Mouse (Mus musculus): ENCODE measurements at regions not wholly inside any gene's neighbourhood (a gene's known extent, or its start where the extent isn't known, plus 50 kb on each side); places are given as distances from the start of the nearest gene placed in this dataset.
"Not testable (repeated sequence)": the region's sequence is repeated elsewhere in the genome, so short reads cannot be mapped to it uniquely, and the experiment has no call there.

DNA sequence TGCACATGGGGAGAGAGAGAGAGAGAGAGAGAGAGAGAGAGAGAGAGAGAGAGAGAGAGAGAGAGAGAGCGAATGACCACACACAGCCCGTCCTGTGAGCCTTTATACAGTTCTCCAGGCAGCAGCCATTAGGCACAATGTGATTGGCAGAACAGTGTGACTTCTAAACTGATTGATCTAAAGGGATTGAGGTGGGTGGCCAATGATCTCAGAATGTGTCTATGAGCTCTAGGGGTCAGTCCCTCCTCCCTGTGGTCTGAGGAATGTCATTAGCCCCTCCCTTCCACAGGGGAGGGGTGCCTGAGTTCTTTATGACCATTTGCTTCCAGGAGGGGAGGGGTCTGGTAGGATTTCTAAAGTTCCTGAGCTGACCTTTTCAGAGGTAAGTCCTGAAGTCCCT is 62.1 kb downstream of the Duxbl3 start:
- not testable (repeated sequence) for H3K36me3 ChIP-seq, H3K4me3 ChIP-seq
- 52% methylated on average over 2 of the region's 2 CpGs for WGBS

GRCm38 (mm10) chr14:26320736-26321135 is 63.0 kb downstream of the Duxbl3 start:
- no peak for DNase-seq (ENCODE audit: low spot score)
- WGBS: 90% methylated on average over 3 of the region's 3 CpGs
- Histone ChIP-seq H3K4me3 (no peak overlapping the region), H3K9me3 (replicated peaks) (no peaks in the 10 kb centered on the region), H3K27ac (no peak overlapping the region), H3K36me3 (no peaks in the 10 kb centered on the region), H3K4me1 (peaks cover 10% of the 10 kb centered on the region), H3K27me3 (ENCODE audit: low read depth, poor library complexity, severe bottlenecking) (no peaks in the 10 kb centered on the region)

More for the DNA sequence above, 62.1 kb downstream of the Duxbl3 start:
- not testable (repeated sequence) for H3K4me1 ChIP-seq; H3K9me3 ChIP-seq (replicated peaks); DNase-seq (ENCODE audit: low spot score); H3K27ac ChIP-seq; H3K27me3 ChIP-seq (ENCODE audit: low read depth, poor library complexity, severe bottlenecking)

GRCm38 (mm10) chr14:26328562-26328961 is 70.8 kb downstream of the Duxbl3 start:
- 80% methylated on average over 6 of the region's 6 CpGs for WGBS
- no peaks in the 10 kb centered on the region for H3K27me3 ChIP-seq (ENCODE audit: low read depth, poor library complexity, severe bottlenecking)

GRCm38 (mm10) chr14:26341111-26341510 is 83.3 kb downstream of the Duxbl3 start:
- H3K4me1 ChIP-seq: no peaks in the 10 kb centered on the region
- WGBS: 91% methylated on average over 5 of the region's 5 CpGs
- DNase-seq (ENCODE audit: low spot score): no peak

More at GRCm38 (mm10) chr14:26328562-26328961, 70.8 kb downstream of the Duxbl3 start:
- Histone ChIP-seq H3K36me3 (no peaks in the 10 kb centered on the region), H3K9me3 (replicated peaks) (no peaks in the 10 kb centered on the region), H3K27ac (no peak overlapping the region), H3K4me1 (peaks cover 3% of the 10 kb centered on the region; the same call in 1 of the 2 replicates), H3K4me3 (no peak overlapping the region)
- no peak for DNase-seq (ENCODE audit: low spot score)

GRCm38 (mm10) chr14:26345227-26345626 is 87.5 kb downstream of the Duxbl3 start:
- H3K9me3 ChIP-seq (replicated peaks): no peaks in the 10 kb centered on the region
- no peaks in the 10 kb centered on the region for H3K27me3 ChIP-seq (ENCODE audit: low read depth, poor library complexity, severe bottlenecking)
- no peak for DNase-seq (ENCODE audit: low spot score)
- 76% methylated on average over 1 of the region's 1 CpGs for WGBS
- H3K4me3 ChIP-seq: no peak overlapping the region
- no peaks in the 10 kb centered on the region for H3K36me3 ChIP-seq
- H3K27ac ChIP-seq: no peak overlapping the region
- no peaks in the 10 kb centered on the region for H3K4me1 ChIP-seq

More at GRCm38 (mm10) chr14:26341111-26341510, 83.3 kb downstream of the Duxbl3 start:
- Histone ChIP-seq H3K4me3 (no peak overlapping the region), H3K36me3 (no peaks in the 10 kb centered on the region), H3K27me3 (ENCODE audit: low read depth, poor library complexity, severe bottlenecking) (no peaks in the 10 kb centered on the region), H3K27ac (no peak overlapping the region), H3K9me3 (replicated peaks) (no peaks in the 10 kb centered on the region)

DNA sequence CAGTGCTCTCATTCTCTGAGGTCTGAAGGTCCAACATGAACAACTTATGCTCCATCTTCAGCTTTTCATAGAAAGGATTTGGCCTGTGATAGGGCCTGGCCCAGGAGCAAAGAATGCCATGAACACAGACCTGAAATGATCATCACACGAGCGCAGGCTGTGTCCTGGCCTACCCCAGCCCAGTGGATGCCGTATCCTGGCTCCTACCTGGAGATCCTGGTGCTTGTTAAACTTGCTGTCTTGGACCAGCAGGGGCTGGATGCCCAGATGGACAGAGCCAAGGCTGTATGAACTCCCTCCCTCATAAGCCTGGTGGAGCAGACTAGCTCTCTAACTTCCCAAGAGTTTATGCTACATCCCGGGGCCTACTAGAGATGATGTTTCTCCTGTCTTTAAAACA is 89.5 kb downstream of the Duxbl3 start:
- H3K4me3 ChIP-seq: no peak overlapping the region
- no peak for DNase-seq (ENCODE audit: low spot score)
- WGBS: 92% methylated on average over 4 of the region's 4 CpGs
- no peaks in the 10 kb centered on the region for H3K9me3 ChIP-seq (replicated peaks)
- no peaks in the 10 kb centered on the region for H3K27me3 ChIP-seq (ENCODE audit: low read depth, poor library complexity, severe bottlenecking)
- H3K36me3 ChIP-seq: no peaks in the 10 kb centered on the region
- no peaks in the 10 kb centered on the region for H3K4me1 ChIP-seq
- H3K27ac ChIP-seq: no peak overlapping the region

GRCm38 (mm10) chr14:26352927-26353326 is 95.2 kb downstream of the Duxbl3 start:
- WGBS: 84% methylated on average over 1 of the region's 1 CpGs
- Histone ChIP-seq H3K27ac (no peak overlapping the region), H3K27me3 (ENCODE audit: low read depth, poor library complexity, severe bottlenecking) (no peaks in the 10 kb centered on the region), H3K9me3 (replicated peaks) (no peaks in the 10 kb centered on the region), H3K36me3 (no peaks in the 10 kb centered on the region), H3K4me1 (peaks cover 9% of the 10 kb centered on the region), H3K4me3 (no peak overlapping the region)
- DNase-seq (ENCODE audit: low spot score): no peak

- peak; percentile 27 for DNase-seq (ENCODE audit: low spot score)
- Histone ChIP-seq H3K9me3 (replicated peaks) (no peaks in the 10 kb centered on the region), H3K4me1 (peaks cover 14% of the 10 kb centered on the region), H3K27ac (peak overlapping the region; percentile 10; the same call in 1 of the 2 replicates), H3K27me3 (ENCODE audit: low read depth, poor library complexity, severe bottlenecking) (no peaks in the 10 kb centered on the region), H3K4me3 (no peak overlapping the region), H3K36me3 (no peaks in the 10 kb centered on the region)
- WGBS: 38% methylated on average over 6 of the region's 6 CpGs
These were observed 99.5 kb downstream of the Duxbl3 start for GRCm38 (mm10) chr14:26357242-26357641.

DNA sequence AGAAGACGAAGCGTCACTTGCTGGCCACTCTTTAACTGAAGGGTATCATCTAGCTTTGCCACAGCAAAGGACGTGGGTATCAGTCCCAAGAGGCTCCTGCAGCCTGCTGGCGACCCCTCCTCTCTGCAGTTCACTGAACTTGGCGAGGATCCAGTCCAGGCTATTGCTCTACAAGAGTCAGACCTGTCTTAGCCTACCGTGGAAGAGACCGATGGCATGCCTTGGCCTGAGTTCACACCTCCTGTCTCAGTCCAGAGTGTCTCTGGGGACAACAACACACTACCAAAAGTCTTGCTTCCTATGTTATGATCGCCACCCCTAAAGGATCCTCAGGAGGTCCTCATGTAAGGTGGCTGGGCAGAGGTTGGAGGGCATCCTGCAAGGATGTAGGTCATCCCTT is 100.2 kb downstream of the Duxbl3 start:
- 89% methylated on average over 8 of the region's 8 CpGs for WGBS
- peak; percentile 28 for DNase-seq (ENCODE audit: low spot score)
- 0 out of 2 replicates have a peak overlapping the region, but pooled peaks have one; percentile 10 for H3K27ac ChIP-seq

GRCm38 (mm10) chr14:26360071-26360470 is 102.3 kb downstream of the Duxbl3 start:
- peak; percentile 10 for DNase-seq (ENCODE audit: low spot score)
- H3K27ac ChIP-seq: no peak overlapping the region
- H3K27me3 ChIP-seq (ENCODE audit: low read depth, poor library complexity, severe bottlenecking): no peaks in the 10 kb centered on the region
- H3K4me3 ChIP-seq: no peak overlapping the region
- no peaks in the 10 kb centered on the region for H3K9me3 ChIP-seq (replicated peaks)
- 67% methylated on average over 4 of the region's 4 CpGs for WGBS
- H3K4me1 ChIP-seq: peaks cover 14% of the 10 kb centered on the region
- H3K36me3 ChIP-seq: no peaks in the 10 kb centered on the region

More for the DNA sequence above, 100.2 kb downstream of the Duxbl3 start:
- H3K4me1 ChIP-seq: peaks cover 14% of the 10 kb centered on the region
- no peak overlapping the region for H3K4me3 ChIP-seq
- H3K9me3 ChIP-seq (replicated peaks): no peaks in the 10 kb centered on the region
- no peaks in the 10 kb centered on the region for H3K27me3 ChIP-seq (ENCODE audit: low read depth, poor library complexity, severe bottlenecking)
- H3K36me3 ChIP-seq: no peaks in the 10 kb centered on the region

- Histone ChIP-seq H3K27me3 (ENCODE audit: low read depth, poor library complexity, severe bottlenecking) (no peaks in the 10 kb centered on the region), H3K4me1 (peaks cover 14% of the 10 kb centered on the region), H3K27ac (no peak overlapping the region), H3K9me3 (replicated peaks) (no peaks in the 10 kb centered on the region), H3K4me3 (no peak overlapping the region), H3K36me3 (no peaks in the 10 kb centered on the region)
- DNase-seq (ENCODE audit: low spot score): peak; percentile 14
- 92% methylated on average over 3 of the region's 3 CpGs for WGBS
These were observed 103.4 kb downstream of the Duxbl3 start for GRCm38 (mm10) chr14:26361206-26361605.

All from limb, embryonic 10.5 days (tissue).